Mouse (Mus musculus) effector memory CD4-positive, alpha-beta T cell, adult 5 months (primary cell): ENCODE data around the gene Frat1. TPM values are rescaled to one million over a fixed set of nuclear protein-coding genes. Genes with fewer than 3 reads are reported as not detected.

ENCODE experiments used
- polyA plus RNA-seq: library from polyadenylated mRNA; unstranded; fragments of 100-300 nt; shearing (Covaris generic); gene quantifications from one replicate; pipeline ENCODE4 v1.2.1, GENCODE M21; 2017

Frat1 gene
- polyA plus RNA-seq: 8.3 TPM

DNA sequence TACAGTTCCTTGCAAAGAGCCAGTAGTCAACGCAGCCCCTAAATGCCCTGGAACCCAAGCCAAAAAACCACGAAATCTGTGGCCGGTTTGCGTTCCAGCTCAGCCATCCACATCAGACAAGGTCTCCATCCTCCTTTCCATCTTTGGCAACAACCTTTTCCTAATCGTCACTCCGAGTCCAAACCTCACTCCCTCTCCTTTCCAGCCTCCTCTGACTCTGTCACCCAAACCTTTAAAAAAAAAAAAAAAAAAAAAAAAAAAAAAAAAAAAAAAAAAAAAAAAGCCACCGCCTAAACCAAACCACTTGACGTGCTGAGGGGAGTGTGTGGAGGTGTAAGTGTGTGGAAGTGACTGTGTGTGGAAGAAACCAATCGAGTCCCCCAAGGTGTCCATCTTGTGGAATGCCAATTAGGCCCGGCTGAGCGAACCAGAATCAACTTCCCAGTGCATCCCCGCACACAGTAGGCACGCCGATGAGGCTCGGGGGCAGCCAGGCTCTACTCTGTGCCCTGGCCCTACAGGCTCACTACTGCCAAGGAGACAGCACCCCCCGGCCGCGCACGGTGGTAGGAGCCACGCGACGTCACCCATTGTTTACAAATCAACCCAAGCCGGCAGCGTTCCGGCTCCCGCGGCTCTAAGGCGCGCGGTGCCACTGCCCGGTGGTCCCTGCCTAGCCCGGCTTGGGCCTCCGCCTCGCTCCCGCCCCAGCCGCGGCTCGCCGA, at the start of gene Frat1:
Frat1 (plus strand) TSS at position 590 of the 725 bp plus-strand sequence.

DNA sequence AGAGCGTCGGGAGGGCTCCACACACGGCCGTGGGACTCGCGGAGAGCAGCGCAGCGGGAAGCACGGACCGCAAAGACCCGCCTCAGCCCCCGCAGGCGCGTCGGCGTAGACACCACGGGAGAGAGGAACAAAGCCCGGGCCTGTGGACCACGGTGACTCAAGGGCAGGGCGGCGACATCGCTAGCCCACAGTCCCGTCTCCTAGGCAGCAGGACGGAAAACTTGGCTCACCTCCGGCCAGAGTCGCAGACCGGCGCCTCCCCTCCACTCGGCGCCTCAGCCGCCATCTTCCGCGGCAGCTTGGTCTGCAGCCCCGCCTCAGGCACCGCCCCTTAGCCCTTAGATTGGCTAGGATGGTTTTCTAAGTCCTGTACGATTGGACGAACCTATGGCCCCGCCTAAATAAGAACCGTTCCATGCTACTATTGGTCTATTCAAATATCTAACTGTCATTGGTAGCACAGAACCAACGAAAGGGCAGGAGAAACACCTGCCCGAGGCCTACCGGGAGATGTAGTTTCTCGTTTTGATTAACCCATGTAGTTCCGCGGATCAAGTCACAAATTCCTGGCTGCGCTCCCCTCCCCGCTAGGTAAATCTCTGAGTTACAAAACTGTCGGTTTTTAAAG, 27.9 kb upstream of the Frat1 start, which contains the start of gene Arhgap19:
Arhgap19 (minus strand) TSS at position 306 of the 628 bp plus-strand sequence.

DNA sequence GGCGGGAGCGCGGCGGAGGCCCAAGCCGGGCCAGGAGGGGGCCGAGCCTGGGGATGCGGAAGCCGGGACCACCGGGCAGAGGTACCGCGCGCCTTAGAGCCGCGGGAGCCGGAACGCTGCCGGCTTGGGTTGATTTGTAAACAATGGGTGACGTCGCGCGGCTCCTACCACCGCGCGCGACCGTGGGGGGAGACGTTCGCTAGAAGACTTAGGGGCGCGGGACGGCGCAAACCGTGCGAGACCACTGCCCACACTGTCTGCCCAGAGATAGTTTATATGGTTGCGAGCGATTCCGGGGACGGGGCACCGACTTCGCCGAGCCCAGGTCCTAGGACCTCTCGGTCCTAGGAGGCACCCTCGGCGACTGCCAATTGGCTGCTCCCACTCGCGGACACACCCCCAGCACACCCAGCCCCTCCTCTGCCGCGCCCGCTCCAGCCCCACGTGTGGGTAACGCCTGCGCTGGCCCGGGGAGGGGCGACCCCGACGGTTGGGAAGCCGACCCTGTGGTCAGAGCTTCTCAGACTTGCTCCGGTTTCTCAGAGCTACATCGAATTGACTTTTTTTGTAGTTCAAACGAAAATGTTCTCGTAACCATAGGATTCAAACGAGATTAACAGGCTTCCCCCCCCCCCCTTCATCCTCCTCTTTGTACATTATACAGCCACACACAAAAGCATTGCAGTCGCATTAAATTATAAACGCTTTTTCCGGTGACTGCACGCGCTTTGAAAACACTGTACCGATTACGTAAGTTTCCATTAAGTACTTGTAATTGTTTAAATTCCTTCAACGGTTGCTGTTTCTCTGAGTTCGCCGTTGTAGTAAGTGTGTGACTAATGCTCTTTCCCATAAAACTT, 18.5 kb downstream of the Frat1 start, which contains the start of gene Frat2:
Frat2 (minus strand) TSS at position 141 of the 860 bp plus-strand sequence.

Other genes with a start within 250 kb of the Frat1 start
- gene Gm340, start 247.6 kb upstream of the Frat1 start, polyA plus RNA-seq: 6.2 TPM
- gene Slit1, start 86.3 kb upstream of the Frat1 start, polyA plus RNA-seq: not detected
- 1.5 TPM for gene Arhgap19, start 27.9 kb upstream of the Frat1 start, polyA plus RNA-seq
- 103 TPM for gene Frat2, start 18.2 kb downstream of the Frat1 start, polyA plus RNA-seq
- 30.4 TPM for gene Rrp12, start 66.2 kb downstream of the Frat1 start, polyA plus RNA-seq
- gene Pgam1, start 82.0 kb downstream of the Frat1 start, polyA plus RNA-seq: 173 TPM
- gene Exosc1, start 103.5 kb downstream of the Frat1 start, polyA plus RNA-seq: 61.7 TPM
- gene Zdhhc16, start 103.5 kb downstream of the Frat1 start, polyA plus RNA-seq: 32.4 TPM
- gene Mms19, start 151.2 kb downstream of the Frat1 start, polyA plus RNA-seq: 57.3 TPM
- gene Ubtd1, start 151.8 kb downstream of the Frat1 start, polyA plus RNA-seq: 5.6 TPM
- gene Ankrd2, start 206.0 kb downstream of the Frat1 start, polyA plus RNA-seq: not detected
- gene Hoga1, start 215.6 kb downstream of the Frat1 start, polyA plus RNA-seq: not detected
- not detected for gene 4933411K16Rik, start 222.3 kb downstream of the Frat1 start, polyA plus RNA-seq